Mouse (Mus musculus): ENCODE measurements around the gene Arglu1. TPM values are rescaled to one million over a fixed set of nuclear protein-coding genes. Genes with fewer than 3 reads are reported as not detected.

Gene Arglu1
- polyA plus RNA-seq, 1 experiment from 2014 or later = 85.9 TPM

DNA sequence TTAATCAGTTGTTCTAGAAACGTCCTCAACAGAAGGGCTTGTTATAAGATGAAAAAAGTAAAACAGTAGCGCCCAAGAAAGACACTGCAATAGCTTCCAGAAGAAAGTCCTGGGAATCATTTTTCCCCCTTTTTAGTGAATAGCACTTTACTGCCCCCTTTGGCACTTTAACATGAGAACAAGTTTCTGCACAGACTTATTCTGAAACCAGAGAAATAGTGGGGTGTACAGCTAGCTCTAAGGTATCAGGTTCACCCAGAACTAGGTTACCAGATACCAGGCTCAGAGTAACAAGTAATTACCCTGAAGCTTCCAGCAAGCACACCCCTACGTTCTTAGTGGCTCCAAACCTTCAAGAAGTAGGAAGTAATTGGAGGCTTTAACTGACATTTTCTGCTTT, 43.0 kb downstream of the Arglu1 start:
- Histone ChIP-seq H3K4me3 (ENCODE audit: low read depth, low read length) (no peak overlapping the region), H3K4me1 (ENCODE audit: control insufficient read depth, insufficient read depth, low read length) (peaks cover 19% of the 10 kb centered on the region)
- WGBS (ENCODE audit: insufficient replicate concordance) = 76% methylated on average over 3 of the region's 3 CpGs

GRCm38 (mm10) chr8:8644160-8644915, 46.0 kb downstream of the Arglu1 start:
- no peak for ATAC-seq (replicated peaks; ENCODE audit: insufficient number of reproducible peaks, low FRiP score, low TSS enrichment)
- H3K27me3 ChIP-seq (ENCODE audit: control insufficient read depth, insufficient read depth, low read length) = no peaks in the 10 kb centered on the region
- no peak overlapping the region for H3K4me3 ChIP-seq (ENCODE audit: low read depth, low read length)
- no peak overlapping the region for H3K27ac ChIP-seq (ENCODE audit: low read depth, low read length)
- no peaks in the 10 kb centered on the region for H3K36me3 ChIP-seq (ENCODE audit: control insufficient read depth, insufficient read depth, low read length)
- no peak overlapping the region for H3K9ac ChIP-seq (ENCODE audit: low read depth, low read length)
- peaks cover 5% of the 10 kb centered on the region for H3K4me1 ChIP-seq (ENCODE audit: control insufficient read depth, insufficient read depth, low read length)
- H3K4me2 ChIP-seq = no peak overlapping the region
- H3K9me3 ChIP-seq (replicated peaks; ENCODE audit: control insufficient read depth, low read length) = no peaks in the 10 kb centered on the region
- 76% methylated on average over 11 of the region's 11 CpGs for WGBS (ENCODE audit: insufficient replicate concordance)

More for the DNA sequence above, 43.0 kb downstream of the Arglu1 start:
- H3K9me3 ChIP-seq (replicated peaks; ENCODE audit: control insufficient read depth, low read length) = no peaks in the 10 kb centered on the region
- no peak overlapping the region for H3K27ac ChIP-seq (ENCODE audit: low read depth, low read length)
- H3K4me2 ChIP-seq = no peak overlapping the region
- H3K27me3 ChIP-seq (ENCODE audit: control insufficient read depth, insufficient read depth, low read length) = no peaks in the 10 kb centered on the region
- no peaks in the 10 kb centered on the region for H3K36me3 ChIP-seq (ENCODE audit: control insufficient read depth, insufficient read depth, low read length)
- no peak for ATAC-seq (replicated peaks; ENCODE audit: insufficient number of reproducible peaks, low FRiP score, low TSS enrichment)
- no peak overlapping the region for H3K9ac ChIP-seq (ENCODE audit: low read depth, low read length)

DNA sequence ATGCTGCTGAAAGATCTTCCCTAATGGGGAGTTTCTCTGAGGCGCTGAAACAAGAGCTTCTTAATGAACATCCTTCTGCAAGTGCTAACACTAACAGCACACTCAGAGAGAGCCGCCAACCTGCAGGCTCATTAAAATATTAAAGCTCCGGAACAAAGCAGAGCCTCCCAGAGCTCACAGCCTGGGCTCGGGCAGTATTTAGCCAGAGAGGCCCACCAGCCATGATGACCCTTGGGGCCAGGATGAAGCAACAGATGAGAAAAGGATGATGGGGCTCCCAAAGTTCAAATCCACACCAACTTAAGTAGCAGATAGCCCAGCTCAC, 50.1 kb downstream of the Arglu1 start:
- no peak overlapping the region for H3K4me2 ChIP-seq
- no peak for ATAC-seq (replicated peaks; ENCODE audit: insufficient number of reproducible peaks, low FRiP score, low TSS enrichment)
- no peak overlapping the region for H3K27ac ChIP-seq (ENCODE audit: low read depth, low read length)
- H3K4me1 ChIP-seq (ENCODE audit: control insufficient read depth, insufficient read depth, low read length) = no peaks in the 10 kb centered on the region
- no peaks in the 10 kb centered on the region for H3K36me3 ChIP-seq (ENCODE audit: control insufficient read depth, insufficient read depth, low read length)
- H3K9ac ChIP-seq (ENCODE audit: low read depth, low read length) = no peak overlapping the region
- H3K27me3 ChIP-seq (ENCODE audit: control insufficient read depth, insufficient read depth, low read length) = no peaks in the 10 kb centered on the region
- 34% methylated on average over 4 of the region's 4 CpGs for WGBS (ENCODE audit: insufficient replicate concordance)
- H3K4me3 ChIP-seq (ENCODE audit: low read depth, low read length) = no peak overlapping the region
- no peaks in the 10 kb centered on the region for H3K9me3 ChIP-seq (replicated peaks; ENCODE audit: control insufficient read depth, low read length)

GRCm38 (mm10) chr8:8639569-8640263, 50.6 kb downstream of the Arglu1 start:
- Histone ChIP-seq H3K36me3 (ENCODE audit: control insufficient read depth, insufficient read depth, low read length) (no peaks in the 10 kb centered on the region), H3K4me3 (ENCODE audit: low read depth, low read length) (no peak overlapping the region), H3K27me3 (ENCODE audit: control insufficient read depth, insufficient read depth, low read length) (no peaks in the 10 kb centered on the region), H3K4me2 (no peak overlapping the region), H3K9ac (ENCODE audit: low read depth, low read length) (no peak overlapping the region), H3K4me1 (ENCODE audit: control insufficient read depth, insufficient read depth, low read length) (no peaks in the 10 kb centered on the region), H3K9me3 (replicated peaks; ENCODE audit: control insufficient read depth, low read length) (no peaks in the 10 kb centered on the region), H3K27ac (ENCODE audit: low read depth, low read length) (no peak overlapping the region)
- 61% methylated on average over 8 of the region's 8 CpGs for WGBS (ENCODE audit: insufficient replicate concordance)
- no peak for ATAC-seq (replicated peaks; ENCODE audit: insufficient number of reproducible peaks, low FRiP score, low TSS enrichment)

GRCm38 (mm10) chr8:8631394-8631793, 58.9 kb downstream of the Arglu1 start:
- Histone ChIP-seq H3K4me2 (no peak overlapping the region), H3K36me3 (ENCODE audit: control insufficient read depth, insufficient read depth, low read length) (no peaks in the 10 kb centered on the region), H3K9me3 (replicated peaks; ENCODE audit: control insufficient read depth, low read length) (no peaks in the 10 kb centered on the region), H3K4me3 (ENCODE audit: low read depth, low read length) (no peak overlapping the region), H3K27me3 (ENCODE audit: control insufficient read depth, insufficient read depth, low read length) (no peaks in the 10 kb centered on the region), H3K27ac (ENCODE audit: low read depth, low read length) (no peak overlapping the region), H3K4me1 (ENCODE audit: control insufficient read depth, insufficient read depth, low read length) (no peaks in the 10 kb centered on the region), H3K9ac (ENCODE audit: low read depth, low read length) (no peak overlapping the region)
- WGBS (ENCODE audit: insufficient replicate concordance) = 76% methylated on average over 7 of the region's 7 CpGs
- ATAC-seq (replicated peaks; ENCODE audit: insufficient number of reproducible peaks, low FRiP score, low TSS enrichment) = no peak

DNA sequence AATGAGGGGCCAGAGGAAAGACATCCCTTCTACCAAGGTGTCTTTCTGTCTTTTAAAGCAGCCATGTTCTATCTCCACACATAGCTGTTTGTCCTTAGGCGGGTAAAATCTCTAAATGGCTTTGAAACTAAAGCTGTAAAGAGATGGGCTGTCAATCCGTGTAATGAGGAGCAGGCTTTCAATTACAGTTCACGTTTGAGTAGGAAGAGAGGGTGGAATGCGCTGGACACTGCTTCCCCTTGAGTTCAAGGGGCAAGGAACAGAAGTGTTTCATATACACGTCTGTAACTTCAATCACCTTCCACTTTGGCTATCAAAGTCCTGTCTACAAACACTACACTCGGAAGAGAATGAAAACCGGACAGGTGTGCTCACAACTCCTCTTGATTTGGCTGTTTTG, 66.3 kb downstream of the Arglu1 start:
- Histone ChIP-seq H3K9ac (ENCODE audit: low read depth, low read length) (no peak overlapping the region), H3K36me3 (ENCODE audit: control insufficient read depth, insufficient read depth, low read length) (peaks cover 12% of the 10 kb centered on the region), H3K4me3 (ENCODE audit: low read depth, low read length) (no peak overlapping the region), H3K4me1 (ENCODE audit: control insufficient read depth, insufficient read depth, low read length) (peaks cover 15% of the 10 kb centered on the region), H3K27ac (ENCODE audit: low read depth, low read length) (no peak overlapping the region), H3K27me3 (ENCODE audit: control insufficient read depth, insufficient read depth, low read length) (no peaks in the 10 kb centered on the region), H3K4me2 (no peak overlapping the region), H3K9me3 (replicated peaks; ENCODE audit: control insufficient read depth, low read length) (no peaks in the 10 kb centered on the region)
- no peak for ATAC-seq (replicated peaks; ENCODE audit: insufficient number of reproducible peaks, low FRiP score, low TSS enrichment)
- 31% methylated on average over 7 of the region's 7 CpGs for WGBS (ENCODE audit: insufficient replicate concordance)

DNA sequence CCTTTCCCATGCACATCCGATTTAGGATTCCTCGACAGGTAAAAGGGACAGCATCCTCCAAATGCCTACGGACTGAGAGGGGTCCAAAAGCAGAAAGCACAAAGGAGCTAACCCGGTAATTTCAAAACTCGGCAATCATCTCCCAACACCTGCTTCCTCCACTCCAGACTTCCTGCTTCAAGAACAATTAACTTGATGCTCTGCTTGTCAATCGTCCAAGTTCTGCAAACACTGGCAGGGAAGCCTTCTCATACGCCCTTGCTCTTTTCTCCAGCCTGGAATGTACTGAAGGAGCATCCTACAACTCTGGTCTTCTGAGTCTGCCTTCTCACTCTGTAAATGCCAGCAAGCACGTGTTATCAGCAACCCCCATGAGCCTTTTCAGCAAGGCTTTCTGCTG, 66.8 kb downstream of the Arglu1 start:
- Histone ChIP-seq H3K9ac (ENCODE audit: low read depth, low read length) (no peak overlapping the region), H3K9me3 (replicated peaks; ENCODE audit: control insufficient read depth, low read length) (no peaks in the 10 kb centered on the region), H3K4me2 (no peak overlapping the region), H3K4me1 (ENCODE audit: control insufficient read depth, insufficient read depth, low read length) (peaks cover 15% of the 10 kb centered on the region), H3K36me3 (ENCODE audit: control insufficient read depth, insufficient read depth, low read length) (peaks cover 14% of the 10 kb centered on the region), H3K4me3 (ENCODE audit: low read depth, low read length) (no peak overlapping the region), H3K27me3 (ENCODE audit: control insufficient read depth, insufficient read depth, low read length) (no peaks in the 10 kb centered on the region), H3K27ac (ENCODE audit: low read depth, low read length) (no peak overlapping the region)
- WGBS (ENCODE audit: insufficient replicate concordance) = 46% methylated on average over 8 of the region's 8 CpGs
- no peak for ATAC-seq (replicated peaks; ENCODE audit: insufficient number of reproducible peaks, low FRiP score, low TSS enrichment)

- no peak overlapping the region for H3K4me2 ChIP-seq
- no peaks in the 10 kb centered on the region for H3K9me3 ChIP-seq (replicated peaks; ENCODE audit: control insufficient read depth, low read length)
- H3K36me3 ChIP-seq (ENCODE audit: control insufficient read depth, insufficient read depth, low read length) = peaks cover 14% of the 10 kb centered on the region
- no peaks in the 10 kb centered on the region for H3K27me3 ChIP-seq (ENCODE audit: control insufficient read depth, insufficient read depth, low read length)
- peaks cover 15% of the 10 kb centered on the region for H3K4me1 ChIP-seq (ENCODE audit: control insufficient read depth, insufficient read depth, low read length)
- no peak overlapping the region for H3K9ac ChIP-seq (ENCODE audit: low read depth, low read length)
- no peak for ATAC-seq (replicated peaks; ENCODE audit: insufficient number of reproducible peaks, low FRiP score, low TSS enrichment)
- H3K4me3 ChIP-seq (ENCODE audit: low read depth, low read length) = no peak overlapping the region
- H3K27ac ChIP-seq (ENCODE audit: low read depth, low read length) = no peak overlapping the region
- 88% methylated on average over 3 of the region's 3 CpGs for WGBS (ENCODE audit: insufficient replicate concordance)
Measured at GRCm38 (mm10) chr8:8622476-8622875, 67.8 kb downstream of the Arglu1 start.

GRCm38 (mm10) chr8:8622031-8622430, 68.3 kb downstream of the Arglu1 start:
- WGBS (ENCODE audit: insufficient replicate concordance) = 92% methylated on average over 12 of the region's 12 CpGs
- H3K9me3 ChIP-seq (replicated peaks; ENCODE audit: control insufficient read depth, low read length) = no peaks in the 10 kb centered on the region
- no peak overlapping the region for H3K4me2 ChIP-seq
- no peak overlapping the region for H3K4me3 ChIP-seq (ENCODE audit: low read depth, low read length)
- H3K4me1 ChIP-seq (ENCODE audit: control insufficient read depth, insufficient read depth, low read length) = peaks cover 15% of the 10 kb centered on the region
- peaks cover 14% of the 10 kb centered on the region for H3K36me3 ChIP-seq (ENCODE audit: control insufficient read depth, insufficient read depth, low read length)
- no peak for ATAC-seq (replicated peaks; ENCODE audit: insufficient number of reproducible peaks, low FRiP score, low TSS enrichment)
- H3K9ac ChIP-seq (ENCODE audit: low read depth, low read length) = no peak overlapping the region
- no peaks in the 10 kb centered on the region for H3K27me3 ChIP-seq (ENCODE audit: control insufficient read depth, insufficient read depth, low read length)
- H3K27ac ChIP-seq (ENCODE audit: low read depth, low read length) = no peak overlapping the region

All from heart, embryonic 11.5 days (tissue).